Mouse (Mus musculus): ENCODE measurements around the gene Tax1bp3. TPM values are rescaled to one million over a fixed set of nuclear protein-coding genes. Genes with fewer than 3 reads are reported as not detected.

Tax1bp3 gene
- total RNA-seq (2021): 69.6 and 69.7 TPM in 2 replicates
- long read RNA-seq, experiment 1, transcript Tax1bp3-201 (4 exons, 1,523 nt): major isoform, 81 of 87 reads
- long read RNA-seq, experiment 1, partial matches to known transcripts: 3 of 87 reads
- long read RNA-seq, experiment 1, other reads (novel, unspliced or antisense): 3 of 87 reads
- long read RNA-seq, experiment 2, transcript Tax1bp3-201 (4 exons, 1,523 nt): major isoform, 74 of 86 reads
- long read RNA-seq, experiment 2, partial matches to known transcripts: 7 of 86 reads
- long read RNA-seq, experiment 2, other reads (novel, unspliced or antisense): 4 of 86 reads

DNA sequence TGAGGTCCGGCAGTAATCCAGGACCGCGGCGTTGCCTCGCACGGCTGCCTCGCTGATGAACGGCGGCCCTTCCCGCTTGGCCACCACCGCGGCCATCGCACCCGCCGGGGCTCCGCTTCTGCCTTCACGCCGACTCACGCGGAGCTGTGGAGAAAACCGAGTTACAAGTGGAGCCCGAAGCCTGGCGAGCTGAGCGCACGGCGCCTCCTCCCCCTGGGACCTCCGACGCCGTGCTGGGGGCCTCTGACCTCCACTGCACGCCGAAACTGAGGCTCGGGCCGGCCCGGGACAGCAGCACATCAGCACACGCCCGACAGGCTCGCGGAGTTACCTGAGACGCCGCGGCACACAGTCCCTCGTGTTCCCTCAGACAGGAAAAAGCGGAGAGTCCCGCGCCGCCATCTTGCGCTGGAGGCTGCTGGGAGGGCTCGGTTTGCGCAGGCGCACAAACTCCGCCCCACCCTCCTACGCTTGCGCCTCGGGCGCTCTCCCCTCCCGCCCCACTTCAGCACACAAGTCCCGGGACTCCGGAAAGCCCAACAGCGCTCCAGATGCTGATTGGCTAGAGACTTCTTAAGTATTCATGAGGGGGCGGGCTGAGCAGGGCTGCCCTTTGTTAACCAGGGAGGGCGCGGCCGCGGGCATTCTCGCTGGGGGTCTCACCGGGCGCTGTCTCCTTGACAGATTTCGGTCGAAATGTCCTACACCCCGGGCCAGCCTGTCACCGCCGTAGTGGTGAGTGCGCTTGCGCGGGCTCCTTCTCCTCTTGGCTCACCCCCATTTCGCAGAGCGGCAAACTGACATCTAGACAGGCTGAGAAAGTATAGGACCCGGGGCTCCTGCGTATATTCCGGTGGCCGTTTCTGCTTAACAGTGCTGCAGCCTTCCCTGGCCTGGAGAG, at the start of gene Tax1bp3, which contains the start of gene Emc6:
Gene Tax1bp3 (plus strand): TSS at position 476 of the 901 bp plus-strand sequence.
Gene Emc6 (minus strand): TSS at position 430 of the 901 bp plus-strand sequence.
- peak; percentile 98 for DNase-seq

DNA sequence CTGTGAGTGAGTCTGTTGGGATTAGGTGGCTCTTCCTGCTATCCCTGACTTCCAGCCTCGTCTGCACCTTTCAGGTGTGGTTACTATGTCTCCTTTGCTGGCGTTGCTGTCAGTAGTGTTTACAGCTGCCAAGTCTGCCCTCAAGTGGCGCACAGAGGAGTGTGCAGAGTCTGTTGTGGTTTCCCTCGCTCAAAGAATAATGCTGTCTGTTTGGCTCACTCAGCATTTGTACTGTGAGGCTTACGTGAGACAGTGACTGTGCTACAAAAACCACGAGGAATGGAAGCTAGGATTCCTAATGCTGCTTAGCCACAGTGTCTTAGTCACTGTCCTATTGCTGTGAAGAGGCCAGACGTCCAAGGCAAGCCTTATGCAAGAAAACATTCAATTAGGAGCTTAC, 45.9 kb upstream of the Tax1bp3 start:
- no peak for DNase-seq

DNA sequence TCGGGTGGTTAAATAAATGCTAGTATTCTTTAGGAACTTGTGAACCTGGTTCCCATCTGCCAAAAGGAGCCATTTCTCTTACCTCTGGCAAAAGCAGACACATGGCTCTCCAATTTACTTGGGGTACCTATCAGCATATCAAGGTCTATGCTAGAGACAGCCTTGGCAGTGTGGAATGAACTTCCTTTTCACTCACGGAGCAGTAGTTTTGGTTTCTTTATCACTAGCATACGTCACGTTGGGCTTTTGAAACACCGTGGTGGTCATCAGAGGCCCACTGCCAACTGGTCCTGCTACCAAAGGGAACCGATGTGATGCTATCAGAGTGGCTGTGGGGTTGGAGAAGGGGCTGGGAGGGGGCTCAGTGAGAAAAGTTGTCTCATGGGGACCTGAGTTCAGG, 43.9 kb upstream of the Tax1bp3 start:
- DNase-seq: no peak

DNA sequence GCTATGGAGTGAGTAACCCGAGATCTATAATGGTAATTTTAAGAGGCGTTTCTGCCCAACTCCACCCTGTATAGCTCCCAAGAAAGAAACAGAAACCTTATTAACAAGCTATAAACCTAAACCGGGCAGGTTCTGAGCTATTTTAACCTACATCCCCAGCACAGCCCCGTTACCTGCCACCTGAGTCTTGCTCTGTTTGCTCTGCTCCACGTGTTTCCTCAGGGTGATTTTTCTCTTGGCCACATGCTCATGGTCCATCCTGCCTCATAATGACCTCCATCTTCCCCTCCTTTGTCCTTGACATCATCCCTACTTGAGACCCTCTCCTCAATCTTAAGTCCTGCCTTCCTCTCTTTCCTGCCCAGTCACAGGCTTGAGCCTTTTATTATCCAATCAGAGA, 42.7 kb upstream of the Tax1bp3 start:
- no peak for DNase-seq

DNA sequence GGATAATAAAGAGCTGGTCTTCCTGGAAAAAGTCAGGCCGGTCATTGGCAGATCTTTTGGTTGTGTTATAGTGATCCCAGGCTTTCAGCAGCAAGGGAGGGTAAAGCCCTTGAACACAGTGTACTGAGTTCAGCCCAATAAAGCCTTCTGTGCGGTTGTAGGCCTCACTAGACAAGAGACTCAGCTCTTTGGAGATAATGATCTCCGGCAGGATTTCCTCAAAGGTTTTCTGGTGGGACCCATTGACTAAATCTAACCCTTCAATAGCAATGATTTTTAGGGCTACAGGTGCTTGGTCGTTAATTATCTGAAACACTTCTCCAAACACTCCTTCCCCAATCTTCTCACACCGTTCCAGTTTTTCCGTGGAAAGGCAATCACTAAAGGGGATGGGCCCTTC, 40.3 kb upstream of the Tax1bp3 start:
- no peak for DNase-seq

GRCm38 (mm10) chr11:73137116-73137515, 39.8 kb upstream of the Tax1bp3 start:
- no peak for DNase-seq

GRCm38 (mm10) chr11:73137591-73138501, 39.0 kb upstream of the Tax1bp3 start, which contains the start of gene Haspin:
Gene Haspin (minus strand): TSS chr11:73138294.
- DNase-seq: peak; percentile 96

- DNase-seq: peak; percentile 68
Observed at GRCm38 (mm10) chr11:73144261-73144681, 32.6 kb upstream of the Tax1bp3 start.

DNA sequence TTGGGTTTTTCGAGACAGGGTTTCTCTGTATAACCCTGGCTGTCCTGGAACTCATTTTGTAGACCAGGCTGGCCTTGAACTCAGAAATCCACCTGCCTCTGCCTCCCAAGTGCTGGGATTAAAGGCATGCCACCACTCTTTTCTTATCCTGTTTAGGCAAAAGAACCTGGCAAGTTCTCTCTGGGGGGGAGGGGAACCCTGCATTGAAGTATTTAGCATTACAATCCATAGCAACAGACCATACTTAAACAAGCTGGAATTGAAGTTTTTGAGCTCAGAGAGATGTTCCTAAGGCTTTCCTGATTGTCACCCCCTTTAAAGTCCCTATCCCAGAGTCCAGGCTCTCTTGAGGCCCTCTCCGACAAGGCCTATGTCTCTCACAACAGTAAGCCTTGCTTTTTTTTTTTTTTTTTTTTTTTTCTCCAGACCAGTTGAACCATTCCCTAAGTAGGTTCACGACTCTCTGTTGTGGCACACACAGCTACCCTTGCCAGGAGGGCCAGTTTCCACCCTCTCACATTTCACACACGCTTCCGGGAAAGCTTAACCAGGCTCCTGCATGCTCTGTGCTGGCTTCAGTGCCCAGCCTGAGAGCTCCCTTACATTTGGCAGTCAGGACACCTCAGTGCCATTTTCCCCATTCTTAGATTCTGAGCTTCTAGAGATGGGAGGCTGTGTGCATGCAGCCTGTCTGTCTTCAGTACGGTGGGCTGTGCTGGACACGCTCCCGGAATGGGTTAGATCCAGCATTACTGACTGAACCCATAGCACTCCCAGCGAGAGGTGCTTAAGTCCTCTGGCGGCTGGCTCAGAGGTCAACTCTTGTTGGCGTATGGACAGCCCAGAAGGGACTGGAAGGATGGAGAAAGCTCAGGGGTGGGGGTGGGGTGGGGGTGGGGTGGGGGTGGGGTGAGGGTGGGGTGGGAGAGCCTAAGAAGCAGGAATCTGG, 30.6 kb upstream of the Tax1bp3 start:
- no peak for DNase-seq

GRCm38 (mm10) chr11:73146975-73147365, 29.9 kb upstream of the Tax1bp3 start:
- no peak for DNase-seq

- DNase-seq: peak; percentile 61
Observed at GRCm38 (mm10) chr11:73148209-73148608, 28.7 kb upstream of the Tax1bp3 start.

- no peak for DNase-seq
Observed at GRCm38 (mm10) chr11:73155071-73155470, 21.8 kb upstream of the Tax1bp3 start.

- peak; percentile 79 for DNase-seq
Observed at GRCm38 (mm10) chr11:73159957-73160810, 16.7 kb upstream of the Tax1bp3 start, which contains the start of gene P2rx5. Gene P2rx5 (plus strand): TSS chr11:73160421.

DNA sequence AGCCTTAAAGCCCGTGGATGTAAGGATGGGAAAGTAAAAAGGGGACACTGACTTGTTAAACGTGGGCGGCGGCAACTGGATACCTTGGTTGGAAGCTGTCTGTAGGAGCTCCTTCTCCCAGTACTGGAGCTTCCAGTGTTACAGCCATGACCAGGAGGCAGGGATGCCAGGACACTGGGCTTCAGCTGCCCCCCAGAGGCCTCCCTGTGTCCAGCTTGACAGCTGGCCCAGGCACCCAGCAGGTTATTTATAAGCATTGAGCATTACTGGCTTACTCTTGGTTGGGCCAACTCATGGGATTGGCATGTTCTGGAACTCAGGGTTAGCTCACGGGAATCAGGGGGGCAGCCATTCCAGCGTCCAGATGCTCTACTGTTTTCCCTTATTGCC, 16.1 kb upstream of the Tax1bp3 start:
- DNase-seq: peak; percentile 74

DNA sequence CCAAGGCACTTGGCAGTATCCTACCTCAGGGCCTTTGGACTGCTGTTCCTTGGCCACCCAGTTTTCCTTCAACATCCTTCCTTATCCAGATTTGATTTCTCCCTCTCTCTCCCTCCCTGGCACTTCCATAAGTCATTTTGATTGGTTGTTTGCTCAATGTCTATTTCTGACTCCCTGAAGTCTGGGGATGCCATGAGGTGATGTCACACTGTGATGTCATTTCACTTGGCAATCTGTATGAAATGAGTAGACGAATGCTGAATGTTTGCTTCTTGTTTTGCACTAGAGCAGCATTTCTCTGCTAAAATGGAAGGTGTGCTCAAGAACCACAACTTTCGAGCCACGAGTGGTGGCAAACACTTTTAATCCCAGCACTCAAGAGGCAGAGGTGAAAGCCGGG, 15.3 kb upstream of the Tax1bp3 start:
- DNase-seq: no peak

GRCm38 (mm10) chr11:73162284-73162683, 14.6 kb upstream of the Tax1bp3 start:
- no peak for DNase-seq

DNA sequence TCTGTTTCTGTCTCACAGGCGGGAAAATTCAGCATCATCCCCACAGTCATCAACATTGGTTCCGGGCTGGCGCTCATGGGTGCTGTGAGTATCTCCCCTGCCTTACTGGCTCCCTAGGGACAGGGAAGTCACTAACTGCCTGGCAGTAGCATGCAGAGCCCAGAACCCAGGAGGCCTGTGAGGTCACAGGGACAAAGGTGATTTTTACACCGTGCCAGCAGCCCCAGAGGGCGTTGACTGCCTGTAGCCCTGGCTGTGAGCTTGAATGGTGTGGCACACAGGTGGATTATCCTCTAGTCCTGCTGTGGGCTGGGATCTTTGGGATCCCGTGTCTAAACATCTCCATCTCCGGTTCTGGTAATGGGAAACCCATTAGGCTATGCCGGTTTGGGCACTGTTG, 8.8 kb upstream of the Tax1bp3 start:
- peak; percentile 43 for DNase-seq

GRCm38 (mm10) chr11:73168576-73168975, 8.3 kb upstream of the Tax1bp3 start:
- DNase-seq: no peak

DNA sequence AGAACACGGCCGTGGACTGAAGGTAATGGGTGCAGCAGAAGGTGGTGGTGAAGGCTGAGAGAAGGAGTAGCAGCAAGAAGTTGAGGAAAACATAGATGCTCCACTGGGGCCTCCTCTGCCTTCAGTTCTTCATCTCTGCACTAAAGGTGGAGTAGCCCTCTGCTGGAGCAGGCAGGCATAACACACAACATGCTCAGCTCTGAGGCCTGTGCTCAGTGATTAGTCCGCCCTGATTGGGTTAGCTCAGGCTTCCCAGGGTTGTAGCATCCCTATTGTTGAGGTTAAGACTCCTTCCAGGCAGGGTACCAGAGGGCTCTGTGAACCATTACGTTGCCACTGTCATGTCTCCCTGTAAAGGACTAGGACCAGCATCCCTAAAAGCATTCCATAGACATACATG, 7.7 kb upstream of the Tax1bp3 start:
- peak; percentile 75 for DNase-seq

DNA sequence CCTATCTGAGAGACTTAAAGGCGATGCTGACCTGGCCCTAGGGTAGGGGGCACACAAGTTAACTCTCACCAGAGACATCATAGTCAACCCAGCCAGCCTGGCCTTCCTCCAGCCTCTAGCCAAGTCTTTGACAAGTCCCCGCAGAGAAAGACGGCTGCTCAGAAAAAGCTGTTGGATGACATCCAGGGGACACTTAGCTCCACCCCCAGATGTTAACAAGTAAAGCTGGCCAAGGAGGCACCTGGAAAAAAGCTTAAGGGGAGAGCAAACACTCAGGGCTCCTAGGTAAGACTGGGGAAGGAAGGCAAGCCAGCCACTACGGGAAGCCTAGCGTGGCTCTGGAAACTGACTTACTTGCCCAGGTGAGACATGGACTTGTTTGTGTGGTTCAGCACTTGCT, 4.7 kb upstream of the Tax1bp3 start:
- peak; percentile 59 for DNase-seq
